Mouse (Mus musculus): ENCODE measurements around the gene Actn4. TPM values are rescaled to one million over a fixed set of nuclear protein-coding genes. Genes with fewer than 3 reads are reported as not detected.

Actn4 gene
- total and polyA plus RNA-seq, 2 experiments from 2014 or later, result 71.2 to 103 TPM

DNA sequence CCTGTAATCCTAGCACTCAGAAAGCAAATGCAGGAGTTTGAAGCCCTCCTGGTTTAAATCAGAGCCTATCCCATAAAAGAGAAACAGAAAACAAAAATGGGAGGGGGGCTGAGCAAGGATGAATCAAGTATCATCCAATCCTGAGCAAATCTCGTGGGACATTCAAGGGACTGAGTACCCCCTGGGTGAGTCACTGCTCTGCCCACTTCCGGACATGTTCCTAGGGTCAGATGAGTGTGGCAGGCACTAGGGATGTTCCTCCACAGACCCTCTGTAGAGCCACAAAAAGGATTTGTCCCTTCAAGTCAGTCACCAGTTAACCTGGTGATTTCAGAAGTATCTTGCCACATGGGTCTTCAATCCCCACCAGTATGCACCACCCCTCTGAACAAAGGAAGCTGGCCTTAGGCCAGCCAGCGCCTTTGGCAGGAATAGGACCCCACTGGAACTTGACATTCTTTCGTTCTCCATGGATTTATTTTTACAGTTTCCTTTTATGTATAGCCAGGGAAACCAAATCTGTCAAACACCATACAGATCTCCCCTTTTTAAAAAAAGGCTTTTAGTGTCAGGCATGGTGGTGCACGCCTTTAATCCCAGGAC, 6.7 kb downstream of the Actn4 start:
- no peaks in the 10 kb centered on the region for H3K36me3 ChIP-seq (ENCODE audit: insufficient read depth)
- 33% methylated on average over 5 of the region's 5 CpGs for WGBS
- ATAC-seq (no peak), DNase-seq (no peak)
- TF ChIP-seq CTCF (IDR thresholded peaks at IDR 0.05; ENCODE audit: low read depth), result no peak
- H3K9ac ChIP-seq, result no peak overlapping the region
- no peak overlapping the region for H3K4me3 ChIP-seq (ENCODE audit: low read depth, low read length)
- no peak overlapping the region for H3K27ac ChIP-seq (ENCODE audit: low read depth, low read length)
- H3K4me2 ChIP-seq (ENCODE audit: low read depth), result no peak overlapping the region
- H3K4me1 ChIP-seq (ENCODE audit: insufficient read depth), result peaks cover 16% of the 10 kb centered on the region
- no peaks in the 10 kb centered on the region for H3K9me3 ChIP-seq (ENCODE audit: low read length)
- H3K27me3 ChIP-seq (ENCODE audit: insufficient read depth, low read length), result no peaks in the 10 kb centered on the region

DNA sequence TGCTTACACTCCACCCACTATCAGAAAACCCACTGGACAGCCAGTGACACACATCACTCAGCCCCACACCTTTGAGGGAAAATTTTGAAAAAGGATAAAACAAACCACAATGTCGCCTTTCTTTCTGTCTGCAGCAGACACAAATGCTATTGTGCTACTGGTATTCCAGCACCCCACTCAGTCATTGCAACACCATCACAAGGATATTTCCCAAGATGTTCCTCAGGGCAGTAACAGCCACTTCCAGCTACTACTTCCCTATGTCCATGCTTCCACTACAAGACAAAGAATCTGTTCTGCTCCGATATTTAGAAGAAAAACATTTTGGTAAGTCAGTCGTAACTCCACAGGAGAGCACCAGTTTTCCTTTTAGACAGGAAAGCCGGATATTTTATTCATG, 7.4 kb downstream of the Actn4 start:
- no peak overlapping the region for H3K9ac ChIP-seq
- no peak overlapping the region for H3K4me2 ChIP-seq (ENCODE audit: low read depth)
- ATAC-seq (no peak), DNase-seq (no peak)
- no peaks in the 10 kb centered on the region for H3K9me3 ChIP-seq (ENCODE audit: low read length)
- H3K36me3 ChIP-seq (ENCODE audit: insufficient read depth), result no peaks in the 10 kb centered on the region
- no peak overlapping the region for H3K27ac ChIP-seq (ENCODE audit: low read depth, low read length)
- 70% methylated on average over 4 of the region's 4 CpGs for WGBS
- TF ChIP-seq CTCF (IDR thresholded peaks at IDR 0.05; ENCODE audit: low read depth), result no peak
- no peaks in the 10 kb centered on the region for H3K27me3 ChIP-seq (ENCODE audit: insufficient read depth, low read length)
- H3K4me1 ChIP-seq (ENCODE audit: insufficient read depth), result peaks cover 10% of the 10 kb centered on the region
- H3K4me3 ChIP-seq (ENCODE audit: low read depth, low read length), result no peak overlapping the region

- DNase-seq (peak; percentile 24), ATAC-seq (peak; percentile 54)
These were observed 8.4 kb downstream of the Actn4 start for GRCm38 (mm10) chr7:28953476-28954376.

DNA sequence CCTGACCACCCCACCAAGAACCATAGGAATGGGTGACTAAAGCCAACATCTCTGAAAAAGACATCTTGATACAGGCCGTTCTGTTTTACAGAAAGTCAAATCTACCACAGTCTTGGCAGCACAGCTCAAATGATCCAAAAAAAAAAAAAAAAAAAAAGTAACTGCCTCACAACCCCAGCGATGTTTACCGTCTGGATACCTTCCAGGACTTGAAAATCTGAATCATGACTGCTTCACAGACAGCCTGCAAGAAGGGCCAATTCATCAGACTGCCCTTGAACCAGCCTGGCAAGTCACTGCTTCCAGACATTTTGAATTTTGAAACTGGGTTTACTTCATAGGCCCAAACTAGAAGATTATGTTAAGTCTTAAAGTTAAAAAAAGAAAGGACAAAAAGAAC, 9.4 kb downstream of the Actn4 start:
- Histone ChIP-seq H3K9me3 (ENCODE audit: low read length) (no peaks in the 10 kb centered on the region), H3K4me2 (ENCODE audit: low read depth) (no peak overlapping the region), H3K4me3 (ENCODE audit: low read depth, low read length) (no peak overlapping the region), H3K9ac (no peak overlapping the region), H3K27me3 (ENCODE audit: insufficient read depth, low read length) (no peaks in the 10 kb centered on the region), H3K4me1 (ENCODE audit: insufficient read depth) (peaks cover 8% of the 10 kb centered on the region; the same call in 1 of the 2 replicates), H3K36me3 (ENCODE audit: insufficient read depth) (no peaks in the 10 kb centered on the region), H3K27ac (ENCODE audit: low read depth, low read length) (no peak overlapping the region)
- TF ChIP-seq CTCF (IDR thresholded peaks at IDR 0.05; ENCODE audit: low read depth), result no peak
- WGBS, result 13% methylated on average over 3 of the region's 3 CpGs
- ATAC-seq (no peak), DNase-seq (peak; percentile 26)

More at GRCm38 (mm10) chr7:28953476-28954376, 8.4 kb downstream of the Actn4 start:
- Histone ChIP-seq H3K4me2 (ENCODE audit: low read depth) (no peak overlapping the region), H3K27me3 (ENCODE audit: insufficient read depth, low read length) (no peaks in the 10 kb centered on the region), H3K27ac (ENCODE audit: low read depth, low read length) (peak overlapping the region; percentile 50; the same call in 1 of the 2 replicates), H3K4me3 (ENCODE audit: low read depth, low read length) (no peak overlapping the region), H3K36me3 (ENCODE audit: insufficient read depth) (no peaks in the 10 kb centered on the region), H3K9me3 (ENCODE audit: low read length) (no peaks in the 10 kb centered on the region), H3K9ac (no peak overlapping the region), H3K4me1 (ENCODE audit: insufficient read depth) (peaks cover 8% of the 10 kb centered on the region; the same call in 1 of the 2 replicates)
- TF ChIP-seq CTCF (IDR thresholded peaks at IDR 0.05; ENCODE audit: low read depth), result no peak
- WGBS, result 10% methylated on average over 2 of the region's 2 CpGs

- 89% methylated on average over 2 of the region's 2 CpGs for WGBS
- TF ChIP-seq CTCF (IDR thresholded peaks at IDR 0.05; ENCODE audit: low read depth), result no peak
- Histone ChIP-seq H3K27me3 (ENCODE audit: insufficient read depth, low read length) (no peaks in the 10 kb centered on the region), H3K27ac (ENCODE audit: low read depth, low read length) (no peak overlapping the region), H3K4me2 (ENCODE audit: low read depth) (no peak overlapping the region), H3K9me3 (ENCODE audit: low read length) (no peaks in the 10 kb centered on the region), H3K4me1 (ENCODE audit: insufficient read depth) (peaks cover 8% of the 10 kb centered on the region; the same call in 1 of the 2 replicates), H3K4me3 (ENCODE audit: low read depth, low read length) (no peak overlapping the region), H3K36me3 (ENCODE audit: insufficient read depth) (no peaks in the 10 kb centered on the region), H3K9ac (no peak overlapping the region)
- no peak for ATAC-seq
- no peak for DNase-seq
These were observed 10.4 kb downstream of the Actn4 start for GRCm38 (mm10) chr7:28951764-28952163.

- no peak overlapping the region for H3K4me3 ChIP-seq (ENCODE audit: low read depth, low read length)
- H3K27ac ChIP-seq (ENCODE audit: low read depth, low read length), result no peak overlapping the region
- TF ChIP-seq CTCF (IDR thresholded peaks at IDR 0.05; ENCODE audit: low read depth), result no peak
- no peak overlapping the region for H3K4me2 ChIP-seq (ENCODE audit: low read depth)
- no peaks in the 10 kb centered on the region for H3K9me3 ChIP-seq (ENCODE audit: low read length)
- no peaks in the 10 kb centered on the region for H3K27me3 ChIP-seq (ENCODE audit: insufficient read depth, low read length)
- H3K4me1 ChIP-seq (ENCODE audit: insufficient read depth), result peaks cover 17% of the 10 kb centered on the region; the same call in 1 of the 2 replicates
- ATAC-seq (no peak), DNase-seq (no peak)
- no peaks in the 10 kb centered on the region for H3K36me3 ChIP-seq (ENCODE audit: insufficient read depth)
- WGBS, result 95% methylated on average over 10 of the region's 10 CpGs
- no peak overlapping the region for H3K9ac ChIP-seq
These were observed 11.6 kb downstream of the Actn4 start for GRCm38 (mm10) chr7:28950346-28951037.

All from forebrain, postnatal 0 days (tissue).